Comparison of ENCODE assay signal across 8 mouse cellular contexts in the genomic region with DNA sequence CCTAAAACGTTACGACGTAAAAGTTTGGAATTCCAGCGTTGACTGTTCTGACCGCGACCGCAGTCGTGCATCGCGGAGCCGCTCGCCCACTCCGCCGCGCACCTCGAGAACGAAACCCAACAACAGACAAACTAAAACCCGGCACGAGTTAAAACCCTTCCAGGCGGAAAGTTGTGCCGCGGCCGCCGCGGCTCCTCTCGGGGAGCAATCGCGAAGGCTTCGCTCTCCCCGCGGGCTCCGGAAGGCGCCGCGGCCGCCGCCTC.
A peak's percentile ranks its signal among the peaks of the same experiment; 100 is the strongest.
DNase-seq lines count a peak whose midpoint lies in the region; ATAC-seq and TF ChIP-seq lines count a peak whose summit lies in the region.

No protein-coding gene starts in this region.

- TF ChIP-seq CTCF in lung, embryonic 14.5 days (IDR thresholded peaks at IDR 0.05; ENCODE audit: low read depth): no peak

- H3K4me3 ChIP-seq in kidney, embryonic 15.5 days (replicated peaks): peak overlapping the region; percentile 74
- H3K4me3 ChIP-seq in embryonic facial prominence, embryonic 14.5 days (ENCODE audit: low read depth, low read length): peak overlapping the region; percentile 67
- peak overlapping the region; percentile 98 for H3K4me3 ChIP-seq in lung, embryonic 14.5 days (ENCODE audit: low read depth, low read length)

- peak overlapping the region; percentile 82 for H3K9ac ChIP-seq in kidney, embryonic 15.5 days
- peak overlapping the region; percentile 99 for H3K9ac ChIP-seq in embryonic facial prominence, embryonic 14.5 days (ENCODE audit: low read depth, low read length)
- peak overlapping the region; percentile 100 for H3K9ac ChIP-seq in lung, embryonic 14.5 days

- no peaks in the 10 kb centered on the region for H3K27me3 ChIP-seq in kidney, embryonic 15.5 days
- H3K27me3 ChIP-seq in embryonic facial prominence, embryonic 14.5 days (replicated peaks; ENCODE audit: control insufficient read depth, insufficient read depth, low read length): no peaks in the 10 kb centered on the region
- H3K27me3 ChIP-seq in lung, embryonic 14.5 days (ENCODE audit: insufficient read depth, low read length): no peaks in the 10 kb centered on the region

- peaks cover 33% of the 10 kb centered on the region for H3K4me1 ChIP-seq in kidney, embryonic 15.5 days
- peaks cover 18% of the 10 kb centered on the region for H3K4me1 ChIP-seq in embryonic facial prominence, embryonic 14.5 days (ENCODE audit: control insufficient read depth, insufficient read depth, low read length)
- H3K4me1 ChIP-seq in lung, embryonic 14.5 days (ENCODE audit: insufficient read depth): peaks cover 22% of the 10 kb centered on the region

- no peak for DNase-seq in kidney, adult 11 months
- DNase-seq in ES-CJ7 (ENCODE audit: low read depth, low spot score): peak; percentile 37
- peak; percentile 56 for DNase-seq in embryonic facial prominence, embryonic 14.5 days (ENCODE audit: low spot score)
- peak; percentile 71 for DNase-seq in lung, embryonic 14.5 days
- peak; percentile 60 to 67 for DNase-seq in spleen, postnatal 36 days (ENCODE audit: low spot score in 2 of 2)
- no peak for DNase-seq in cerebellum, adult 8-10 months

- H3K4me2 ChIP-seq in kidney, embryonic 15.5 days: peak overlapping the region; percentile 67
- H3K4me2 ChIP-seq in embryonic facial prominence, embryonic 14.5 days (ENCODE audit: low read depth, low read length): peak overlapping the region; percentile 62
- H3K4me2 ChIP-seq in lung, embryonic 14.5 days: peak overlapping the region; percentile 76

- H3K36me3 ChIP-seq in kidney, embryonic 15.5 days: peaks cover 29% of the 10 kb centered on the region
- peaks cover 17% of the 10 kb centered on the region for H3K36me3 ChIP-seq in embryonic facial prominence, embryonic 14.5 days (ENCODE audit: control insufficient read depth, insufficient read depth, low read length)
- peaks cover 20% of the 10 kb centered on the region for H3K36me3 ChIP-seq in lung, embryonic 14.5 days (ENCODE audit: insufficient read depth)

- ATAC-seq in kidney, embryonic 15.5 days (replicated peaks; ENCODE audit: low FRiP score): no peak
- ATAC-seq in embryonic facial prominence, embryonic 14.5 days (ENCODE audit: low read depth): no peak
- peak; percentile 48 for ATAC-seq in inflammation-experienced regulatory T-cells, adult 6 months
- no peak for ATAC-seq in lung, embryonic 14.5 days (ENCODE audit: insufficient read depth)

- 1% methylated on average over 37 of the region's 37 CpGs for WGBS in kidney, embryonic 15.5 days
- WGBS in embryonic facial prominence, embryonic 14.5 days: under 1% methylated on average over 35 of the region's 37 CpGs
- under 1% methylated on average over 37 of the region's 37 CpGs for WGBS in lung, embryonic 14.5 days

- peak overlapping the region; percentile 99 for H3K27ac ChIP-seq in kidney, embryonic 15.5 days
- peak overlapping the region; percentile 99 for H3K27ac ChIP-seq in embryonic facial prominence, embryonic 14.5 days (replicated peaks; ENCODE audit: low read depth, low read length)
- peak overlapping the region; percentile 100 for H3K27ac ChIP-seq in lung, embryonic 14.5 days (ENCODE audit: low read depth)

- H3K9me3 ChIP-seq in kidney, embryonic 15.5 days (replicated peaks): no peaks in the 10 kb centered on the region
- no peaks in the 10 kb centered on the region for H3K9me3 ChIP-seq in embryonic facial prominence, embryonic 14.5 days (ENCODE audit: control insufficient read depth, low read length)
- no peaks in the 10 kb centered on the region for H3K9me3 ChIP-seq in lung, embryonic 14.5 days (ENCODE audit: low read depth, low read length)

Comparison
In these comparisons a context has a peak if more than half of its experiments do, and no peak if none do; other contexts are left out.
1. DNase-seq: peak in ES-CJ7 (single experiment), embryonic facial prominence, embryonic 14.5 days (single experiment), lung, embryonic 14.5 days (single experiment) and spleen, postnatal 36 days (2 of 2); none in kidney, adult 11 months (single experiment) and cerebellum, adult 8-10 months (single experiment).
2. Peak in every context shown above with its lines, with median percentiles within 50 percentile points of each other: H3K27ac ChIP-seq, H3K4me2 ChIP-seq, H3K4me3 ChIP-seq and H3K9ac ChIP-seq.